ENCODE assay signal across 24 mouse cellular contexts in genomic region chr3:27427406-27427805, GRCm38 (mm10). TPM values are rescaled to one million over a fixed set of nuclear protein-coding genes. Genes with fewer than 3 reads are reported as not detected.
DNase-seq lines count a peak whose midpoint lies in the region; ATAC-seq and TF ChIP-seq lines count a peak whose summit lies in the region.
"Had no signal": no experiment of that assay in that cellular context is flagged by ENCODE, and none has a peak within 500 bp of the region (broad histone marks: within the 10 kb centered on the region; RNA-seq: fewer than 3 reads in every experiment).

No protein-coding gene starts in this region.

- H3K9ac ChIP-seq in heart, embryonic 11.5 days (ENCODE audit: low read depth, low read length): no peak overlapping the region
- no peak overlapping the region for H3K9ac ChIP-seq in midbrain, embryonic 11.5 days (ENCODE audit: low read length)
- H3K9ac ChIP-seq in midbrain, embryonic 13.5 days (replicated peaks): no peak overlapping the region
- H3K9ac ChIP-seq: embryonic facial prominence, embryonic 13.5 days; embryonic facial prominence, embryonic 15.5 days; forebrain, embryonic 12.5 days had no signal

- 82% methylated on average over 6 of the region's 6 CpGs for WGBS in heart, embryonic 11.5 days (ENCODE audit: insufficient replicate concordance)
- 84% methylated on average over 6 of the region's 6 CpGs for WGBS in heart, embryonic 10.5 days
- 88% methylated on average over 6 of the region's 6 CpGs for WGBS in midbrain, embryonic 11.5 days
- 90% methylated on average over 6 of the region's 6 CpGs for WGBS in midbrain, embryonic 13.5 days

- no peak overlapping the region for H3ac ChIP-seq in myocyte (ENCODE audit: control insufficient read depth, insufficient read length)

- no peaks in the 10 kb centered on the region for H3K79me2 ChIP-seq in myocyte (ENCODE audit: control insufficient read depth, insufficient read depth)

- no peak overlapping the region for H3K4me3 ChIP-seq in heart, embryonic 11.5 days (ENCODE audit: low read depth, low read length)
- H3K4me3 ChIP-seq in heart, embryonic 10.5 days: no peak overlapping the region
- no peak overlapping the region for H3K4me3 ChIP-seq in midbrain, embryonic 11.5 days (ENCODE audit: low read depth, low read length)
- no peak overlapping the region for H3K4me3 ChIP-seq in midbrain, embryonic 13.5 days (replicated peaks)
- no peak overlapping the region for H3K4me3 ChIP-seq in myocyte
- H3K4me3 ChIP-seq: embryonic facial prominence, embryonic 13.5 days; embryonic facial prominence, embryonic 15.5 days; erythroblast, embryonic 14.5 days; forebrain, embryonic 10.5 days; forebrain, embryonic 12.5 days had no signal

- H3K27ac ChIP-seq in heart, embryonic 11.5 days (ENCODE audit: low read depth, low read length): no peak overlapping the region
- no peak overlapping the region for H3K27ac ChIP-seq in heart, embryonic 10.5 days
- H3K27ac ChIP-seq in midbrain, embryonic 11.5 days (ENCODE audit: low read depth, low read length): no peak overlapping the region
- no peak overlapping the region for H3K27ac ChIP-seq in midbrain, embryonic 13.5 days
- H3K27ac ChIP-seq: embryonic facial prominence, embryonic 13.5 days; embryonic facial prominence, embryonic 15.5 days; forebrain, embryonic 10.5 days; forebrain, embryonic 12.5 days had no signal

- ATAC-seq in heart, embryonic 11.5 days (replicated peaks; ENCODE audit: insufficient number of reproducible peaks, low FRiP score, low TSS enrichment): 0 out of 2 replicates have a peak, but pooled peaks have one; percentile 4
- no peak for ATAC-seq in midbrain, embryonic 11.5 days (ENCODE audit: low FRiP score)
- no peak for ATAC-seq in midbrain, embryonic 13.5 days
- ATAC-seq: forebrain, embryonic 14.5 days had no signal

- no peak overlapping the region for H3K4me2 ChIP-seq in heart, embryonic 11.5 days
- H3K4me2 ChIP-seq in midbrain, embryonic 11.5 days: no peak overlapping the region
- H3K4me2 ChIP-seq in midbrain, embryonic 13.5 days (replicated peaks): no peak overlapping the region
- H3K4me2 ChIP-seq in myocyte (ENCODE audit: low read depth): no peak overlapping the region
- H3K4me2 ChIP-seq: embryonic facial prominence, embryonic 13.5 days; embryonic facial prominence, embryonic 15.5 days; forebrain, embryonic 12.5 days had no signal

- no peak for TF ChIP-seq POLR2A in myocyte (IDR thresholded peaks at IDR 0.05; ENCODE audit: insufficient read length, low read depth)

- peaks cover 2% of the 10 kb centered on the region; the same call in 1 of the 2 replicates for H3K4me1 ChIP-seq in heart, embryonic 11.5 days (ENCODE audit: control insufficient read depth, insufficient read depth, low read length)
- H3K4me1 ChIP-seq in heart, embryonic 10.5 days: no peaks in the 10 kb centered on the region
- no peaks in the 10 kb centered on the region for H3K4me1 ChIP-seq in midbrain, embryonic 11.5 days (ENCODE audit: control insufficient read depth, insufficient read depth, low read length)
- 0 out of 2 replicates have a peak, but pooled peaks cover 2% of the 10 kb centered on the region for H3K4me1 ChIP-seq in midbrain, embryonic 13.5 days (replicated peaks)
- H3K4me1 ChIP-seq: embryonic facial prominence, embryonic 15.5 days; forebrain, embryonic 12.5 days had no signal

- no peaks in the 10 kb centered on the region for H3K27me3 ChIP-seq in heart, embryonic 11.5 days (ENCODE audit: control insufficient read depth, insufficient read depth, low read length)
- H3K27me3 ChIP-seq in heart, embryonic 10.5 days (ENCODE audit: insufficient read depth, poor library complexity, severe bottlenecking): no peaks in the 10 kb centered on the region
- no peaks in the 10 kb centered on the region for H3K27me3 ChIP-seq in midbrain, embryonic 11.5 days (ENCODE audit: control insufficient read depth, insufficient read depth, low read length)
- no peaks in the 10 kb centered on the region for H3K27me3 ChIP-seq in midbrain, embryonic 13.5 days
- no peaks in the 10 kb centered on the region for H3K27me3 ChIP-seq in myocyte (ENCODE audit: control insufficient read depth, insufficient read depth, insufficient read length)
- H3K27me3 ChIP-seq: embryonic facial prominence, embryonic 13.5 days; embryonic facial prominence, embryonic 15.5 days; forebrain, embryonic 12.5 days had no signal

- H3K36me3 ChIP-seq in heart, embryonic 11.5 days (ENCODE audit: control insufficient read depth, insufficient read depth, low read length): peaks cover 12% of the 10 kb centered on the region
- peaks cover 78% of the 10 kb centered on the region for H3K36me3 ChIP-seq in heart, embryonic 10.5 days
- H3K36me3 ChIP-seq in midbrain, embryonic 11.5 days (ENCODE audit: control insufficient read depth, insufficient read depth, low read length): no peaks in the 10 kb centered on the region; the same call in 1 of the 2 replicates
- H3K36me3 ChIP-seq in midbrain, embryonic 13.5 days: peaks cover 8% of the 10 kb centered on the region; the same call in 1 of the 2 replicates
- H3K36me3 ChIP-seq in myocyte (ENCODE audit: control insufficient read depth, insufficient read depth): peaks cover 33% of the 10 kb centered on the region

- no peak for DNase-seq in heart, embryonic 10.5 days (ENCODE audit: low spot score)
- DNase-seq in midbrain, embryonic 11.5 days (ENCODE audit: low spot score, missing footprints): peak; percentile 80
- no peak for DNase-seq in neural tube, embryonic 10.5 days (ENCODE audit: extremely low spot score, low spot score)
- DNase-seq: adrenal gland, adult 2 months; adrenal gland, postnatal 10 days; adrenal gland, postnatal 25 days; cerebellum, adult 11 months; cerebellum, adult 18-20 months; cerebellum, adult 8-10 months; cerebellum, adult 9-11 months; cerebellum, postnatal 14 days; cerebellum, postnatal 36 days; embryo, embryonic 11 days had no signal

- no peaks in the 10 kb centered on the region for H3K9me3 ChIP-seq in heart, embryonic 11.5 days (replicated peaks; ENCODE audit: control insufficient read depth, low read length)
- no peaks in the 10 kb centered on the region for H3K9me3 ChIP-seq in heart, embryonic 10.5 days
- H3K9me3 ChIP-seq in midbrain, embryonic 11.5 days (ENCODE audit: control insufficient read depth, low read length): no peaks in the 10 kb centered on the region
- H3K9me3 ChIP-seq in midbrain, embryonic 13.5 days: no peaks in the 10 kb centered on the region
- H3K9me3 ChIP-seq: embryonic facial prominence, embryonic 13.5 days; embryonic facial prominence, embryonic 15.5 days; forebrain, embryonic 10.5 days; forebrain, embryonic 12.5 days had no signal

TF ChIP-seq in myocyte, 11 proteins besides CTCF, POLR2A, EP300 and RAD21:
- TF ChIP-seq POLR2AphosphoS2 (IDR thresholded peaks at IDR 0.05; ENCODE audit: insufficient read length, low read depth) (peak; percentile 9), TCF3 (IDR thresholded peaks at IDR 0.05; ENCODE audit: insufficient read length, low read depth) (no peak), MYOG (IDR thresholded peaks at IDR 0.05; ENCODE audit: control insufficient read depth in 1 of 3, insufficient read depth in 1 of 3, insufficient read length in 2 of 3, low read depth in 2 of 3) (no peak), SRF (IDR thresholded peaks at IDR 0.05; ENCODE audit: control insufficient read depth, insufficient read length, low read depth) (no peak), REST (IDR thresholded peaks at IDR 0.05; ENCODE audit: insufficient read depth, insufficient read length) (no peak), TCF12 (IDR thresholded peaks at IDR 0.05; ENCODE audit: insufficient read depth, poor library complexity, severe bottlenecking) (no peak)
TF ChIP-seq in myocyte: peak in this region for 1.

RNA-seq across cellular contexts. Expression of gene Ghsr, which starts 56.3 kb away (rescaled TPM):
- polyA plus RNA-seq in heart, embryonic 11.5 days (2014; fragmentation: Nextera tagmentation; extraction: Ambion mirVana): not detected in 2 replicates
- not detected in 2 replicates for polyA plus RNA-seq in heart, embryonic 10.5 days (2016; fragmentation: Nextera tagmentation; extraction: Ambion mirVana)
- polyA plus RNA-seq in midbrain, embryonic 11.5 days (2014; fragmentation: Nextera tagmentation; extraction: Ambion mirVana): 0.34 and 0.63 TPM in 2 replicates
- polyA plus RNA-seq in midbrain, embryonic 13.5 days (2015; fragmentation: Nextera tagmentation; extraction: Ambion mirVana): 0.13 and 0.27 TPM in 2 replicates
- not detected for polyA plus RNA-seq in myocyte (2012; fragmentation: generic; extraction: Trizol)
- polyA plus RNA-seq: adrenal gland, adult 2 months; C2C12; embryonic facial prominence, embryonic 11.5 days; embryonic facial prominence, embryonic 13.5 days; embryonic facial prominence, embryonic 15.5 days; forebrain, embryonic 10.5 days; forebrain, embryonic 12.5 days; forebrain, embryonic 14.5 days had no signal
